Mouse (Mus musculus): ENCODE measurements at regions not wholly inside any gene's neighbourhood (a gene's known extent, or its start where the extent isn't known, plus 50 kb on each side); places are given as distances from the start of the nearest gene placed in this dataset.

DNA sequence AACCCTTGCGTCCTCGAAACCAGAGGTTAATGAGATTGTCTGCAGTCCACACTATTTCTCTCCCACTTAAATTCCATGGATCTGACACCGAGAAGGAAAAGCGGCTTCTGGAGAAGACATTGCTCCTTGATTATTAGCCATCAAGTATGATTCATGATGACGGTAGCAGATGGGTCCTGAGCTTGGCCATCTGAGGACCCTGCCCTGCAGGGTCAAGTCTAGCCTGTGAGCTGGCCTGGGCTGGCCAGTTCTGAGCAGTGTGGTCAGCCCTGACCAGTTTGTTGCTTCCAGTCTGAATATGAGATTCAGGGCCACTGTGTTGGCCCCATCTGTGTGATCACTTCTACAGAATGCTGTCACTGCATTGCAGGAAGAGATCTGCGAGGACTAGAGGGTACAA lies 1275.9 kb upstream of the A1bg start:
- TF ChIP-seq POLR2A (IDR thresholded peaks at IDR 0.05; ENCODE audit: insufficient read depth, low read length) (no peak), CTCF (IDR thresholded peaks at IDR 0.05; ENCODE audit: low read depth, low read length) (no peak)
